Mouse (Mus musculus) urinary bladder, adult 18-20 months (tissue): ENCODE measurements around the gene Olfr588-ps1.
"Not testable (repeated sequence)": the region's sequence is repeated elsewhere in the genome, so short reads cannot be mapped to it uniquely, and the experiment has no call there.

Source experiments
- DNase-seq, 2 experiments: peaks; one replicate each; pipeline ENCODE4 v3.0.0; 2022; ENCODE audit warnings: low spot score in 2 of 2, mixed read lengths in 2 of 2

The Olfr588-ps1 gene

GRCm38 (mm10) chr7:103140579-103140978, at the start of gene Olfr588-ps1:
Olfr588-ps1 (plus strand) TSS chr7:103140879.
- no peak for DNase-seq

- no peak for DNase-seq
Observed at GRCm38 (mm10) chr7:103097420-103097819, 43.3 kb upstream of the Olfr588-ps1 start, which contains the start of gene Olfr585. Olfr585 (plus strand) TSS chr7:103097720.

GRCm38 (mm10) chr7:103119406-103119805, 21.3 kb upstream of the Olfr588-ps1 start:
- no peak for DNase-seq

DNA sequence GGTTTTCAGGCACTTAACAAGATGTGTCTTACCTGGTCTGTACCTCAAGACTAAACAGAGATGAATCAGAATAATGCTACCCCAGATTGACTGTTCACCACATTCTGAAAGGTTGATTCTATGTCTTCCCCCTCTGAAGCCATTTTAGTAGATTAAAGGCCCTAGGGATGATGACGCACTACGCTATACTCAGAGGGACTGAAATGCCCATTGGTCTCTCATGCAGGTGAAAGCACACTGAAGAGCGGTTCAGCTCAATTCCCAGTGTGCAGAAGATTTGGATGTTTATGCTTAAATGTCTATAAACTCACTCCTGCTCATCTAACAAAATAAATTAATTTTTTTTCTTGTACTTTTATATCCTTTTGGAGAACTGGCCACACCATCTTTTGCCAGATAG, 15.1 kb upstream of the Olfr588-ps1 start, which contains the start of gene Olfr586:
Olfr586 (minus strand) TSS at position 101 of the 400 bp plus-strand sequence.
- no peak for DNase-seq

- DNase-seq = no peak
Observed at GRCm38 (mm10) chr7:103156256-103156655, 15.6 kb downstream of the Olfr588-ps1 start, which contains the start of gene Olfr589. Olfr589 (minus strand) TSS chr7:103156356.

- no peak for DNase-seq
Observed at GRCm38 (mm10) chr7:103169697-103170096, 29.0 kb downstream of the Olfr588-ps1 start.

GRCm38 (mm10) chr7:103178240-103178639, 37.6 kb downstream of the Olfr588-ps1 start, which contains the start of gene Olfr591:
Olfr591 (minus strand) TSS chr7:103178340.
- no peak for DNase-seq

- not testable (repeated sequence) for DNase-seq
Observed at GRCm38 (mm10) chr7:103184503-103184902, 43.8 kb downstream of the Olfr588-ps1 start, which contains the start of gene Olfr592. Olfr592 (plus strand) TSS chr7:103184803.
